Mouse (Mus musculus): ENCODE measurements around the gene Tor3a. TPM values are rescaled to one million over a fixed set of nuclear protein-coding genes. Genes with fewer than 3 reads are reported as not detected.

Gene Tor3a
- total and polyA plus RNA-seq, 2 experiments from 2014 or later: 4.4 to 4.5 TPM

DNA sequence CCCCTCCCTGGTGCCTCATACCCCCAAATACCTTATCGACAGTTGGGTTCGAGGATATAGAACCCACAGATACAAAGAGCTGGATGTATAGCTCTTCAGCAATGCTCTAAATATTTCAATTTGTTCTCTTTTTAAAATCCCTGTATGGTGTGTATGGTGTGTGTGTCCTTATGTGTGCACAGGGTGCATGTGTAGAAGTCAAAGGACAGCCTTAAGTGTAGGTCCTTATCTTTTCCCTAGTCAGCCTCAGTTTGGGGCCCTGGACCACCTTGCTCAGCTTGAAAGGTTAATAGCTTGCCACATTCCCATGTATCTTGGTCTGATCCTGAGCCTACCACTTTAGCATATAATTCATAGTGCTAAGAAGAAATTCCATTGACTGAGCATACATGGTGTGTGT is 65.7 kb downstream of the Tor3a start:
- 84% methylated on average over 2 of the region's 2 CpGs for WGBS
- ATAC-seq: no peak
- 0 out of 2 replicates have a peak, but pooled peaks cover 1% of the 10 kb centered on the region for H3K4me1 ChIP-seq (ENCODE audit: insufficient read depth)

GRCm38 (mm10) chr1:156605940-156606339 is 68.2 kb downstream of the Tor3a start:
- H3K4me3 ChIP-seq (ENCODE audit: low read depth, low read length): no peak overlapping the region
- no peaks in the 10 kb centered on the region for H3K36me3 ChIP-seq (ENCODE audit: insufficient read depth)
- H3K4me1 ChIP-seq (ENCODE audit: insufficient read depth): no peaks in the 10 kb centered on the region
- no peak for TF ChIP-seq CTCF (IDR thresholded peaks at IDR 0.05; ENCODE audit: low read depth)
- H3K4me2 ChIP-seq (ENCODE audit: low read depth): no peak overlapping the region
- no peak overlapping the region for H3K9ac ChIP-seq
- H3K27ac ChIP-seq (ENCODE audit: low read depth, low read length): no peak overlapping the region
- H3K9me3 ChIP-seq (ENCODE audit: low read length): 0 out of 2 replicates have a peak, but pooled peaks cover 2% of the 10 kb centered on the region
- DNase-seq (no peak), ATAC-seq (no peak)
- WGBS: 91% methylated on average over 2 of the region's 2 CpGs
- H3K27me3 ChIP-seq (ENCODE audit: insufficient read depth, low read length): no peaks in the 10 kb centered on the region

More for the DNA sequence above, 65.7 kb downstream of the Tor3a start:
- no peak for DNase-seq
- Histone ChIP-seq H3K9ac (no peak overlapping the region), H3K36me3 (ENCODE audit: insufficient read depth) (no peaks in the 10 kb centered on the region), H3K4me3 (ENCODE audit: low read depth, low read length) (no peak overlapping the region), H3K4me2 (ENCODE audit: low read depth) (no peak overlapping the region), H3K27me3 (ENCODE audit: insufficient read depth, low read length) (no peaks in the 10 kb centered on the region), H3K9me3 (ENCODE audit: low read length) (no peaks in the 10 kb centered on the region), H3K27ac (ENCODE audit: low read depth, low read length) (no peak overlapping the region)
- TF ChIP-seq CTCF (IDR thresholded peaks at IDR 0.05; ENCODE audit: low read depth): no peak

- Histone ChIP-seq H3K27me3 (ENCODE audit: insufficient read depth, low read length) (no peaks in the 10 kb centered on the region), H3K36me3 (ENCODE audit: insufficient read depth) (no peaks in the 10 kb centered on the region), H3K9me3 (ENCODE audit: low read length) (0 out of 2 replicates have a peak, but pooled peaks cover 2% of the 10 kb centered on the region), H3K9ac (no peak overlapping the region), H3K4me2 (ENCODE audit: low read depth) (no peak overlapping the region), H3K4me1 (ENCODE audit: insufficient read depth) (no peaks in the 10 kb centered on the region), H3K27ac (ENCODE audit: low read depth, low read length) (no peak overlapping the region), H3K4me3 (ENCODE audit: low read depth, low read length) (no peak overlapping the region)
- TF ChIP-seq CTCF (IDR thresholded peaks at IDR 0.05; ENCODE audit: low read depth): no peak
- 82% methylated on average over 12 of the region's 12 CpGs for WGBS
- ATAC-seq: no peak
- DNase-seq: no peak
These were observed 68.9 kb downstream of the Tor3a start for GRCm38 (mm10) chr1:156605094-156605866.

Other genes starting within 250 kb of the Tor3a start
- 20.1 and 20.6 TPM in 2 replicates for gene Soat1, start 200.0 kb downstream of the Tor3a start, total RNA-seq (2014; rRNA removed)
- gene Soat1, start 200.0 kb downstream of the Tor3a start, polyA plus RNA-seq (2015; fragmentation: Nextera tagmentation; extraction: Ambion mirVana): 5.4 and 11.7 TPM in 2 replicates
- 21.8 and 24.6 TPM in 2 replicates for gene Gm10031, start 150.3 kb downstream of the Tor3a start, total RNA-seq (2014; rRNA removed)
- 0.49 and 0.75 TPM in 2 replicates for gene Gm10031, start 150.3 kb downstream of the Tor3a start, polyA plus RNA-seq (2015; fragmentation: Nextera tagmentation; extraction: Ambion mirVana)
- 21.4 and 29.2 TPM in 2 replicates for gene Abl2, start 115.6 kb downstream of the Tor3a start, total RNA-seq (2014; rRNA removed)
- gene Abl2, start 115.6 kb downstream of the Tor3a start, polyA plus RNA-seq (2015; fragmentation: Nextera tagmentation; extraction: Ambion mirVana): 2.8 and 4.6 TPM in 2 replicates
- gene Fam20b, start 44.7 kb upstream of the Tor3a start, total RNA-seq (2014; rRNA removed): 60.6 and 68.1 TPM in 2 replicates
- 21.0 and 30.4 TPM in 2 replicates for gene Fam20b, start 44.7 kb upstream of the Tor3a start, polyA plus RNA-seq (2015; fragmentation: Nextera tagmentation; extraction: Ambion mirVana)
- 0.08 and 0.95 TPM in 2 replicates for gene Angptl1, start 164.2 kb upstream of the Tor3a start, total RNA-seq (2014; rRNA removed)
- gene Angptl1, start 164.2 kb upstream of the Tor3a start, polyA plus RNA-seq (2015; fragmentation: Nextera tagmentation; extraction: Ambion mirVana): 0.38 and 0.58 TPM in 2 replicates